Mouse (Mus musculus): ENCODE data around the gene Dda1.

Dda1 gene

DNA sequence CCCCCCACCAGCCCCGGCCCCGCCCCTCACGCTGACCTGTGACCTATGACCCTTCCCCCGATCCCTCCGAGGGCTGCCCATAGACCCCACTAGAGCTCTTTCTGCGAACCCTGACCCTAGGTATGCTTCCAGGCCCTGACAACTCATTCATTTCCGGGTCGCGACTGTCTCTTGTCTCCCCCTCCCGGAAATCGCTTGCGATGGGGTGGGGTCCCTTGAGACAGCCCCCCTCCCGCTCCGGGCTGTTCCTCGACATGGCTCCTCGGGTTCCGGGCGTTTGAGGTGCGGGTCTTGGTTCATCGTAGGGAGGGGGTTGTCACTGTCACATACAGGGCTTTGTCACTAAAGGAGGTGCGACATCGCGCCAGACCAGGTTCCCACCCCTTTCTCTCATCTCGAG, 412 bp downstream of the Dda1 start:
- DNase-seq, result peak; percentile 84

DNA sequence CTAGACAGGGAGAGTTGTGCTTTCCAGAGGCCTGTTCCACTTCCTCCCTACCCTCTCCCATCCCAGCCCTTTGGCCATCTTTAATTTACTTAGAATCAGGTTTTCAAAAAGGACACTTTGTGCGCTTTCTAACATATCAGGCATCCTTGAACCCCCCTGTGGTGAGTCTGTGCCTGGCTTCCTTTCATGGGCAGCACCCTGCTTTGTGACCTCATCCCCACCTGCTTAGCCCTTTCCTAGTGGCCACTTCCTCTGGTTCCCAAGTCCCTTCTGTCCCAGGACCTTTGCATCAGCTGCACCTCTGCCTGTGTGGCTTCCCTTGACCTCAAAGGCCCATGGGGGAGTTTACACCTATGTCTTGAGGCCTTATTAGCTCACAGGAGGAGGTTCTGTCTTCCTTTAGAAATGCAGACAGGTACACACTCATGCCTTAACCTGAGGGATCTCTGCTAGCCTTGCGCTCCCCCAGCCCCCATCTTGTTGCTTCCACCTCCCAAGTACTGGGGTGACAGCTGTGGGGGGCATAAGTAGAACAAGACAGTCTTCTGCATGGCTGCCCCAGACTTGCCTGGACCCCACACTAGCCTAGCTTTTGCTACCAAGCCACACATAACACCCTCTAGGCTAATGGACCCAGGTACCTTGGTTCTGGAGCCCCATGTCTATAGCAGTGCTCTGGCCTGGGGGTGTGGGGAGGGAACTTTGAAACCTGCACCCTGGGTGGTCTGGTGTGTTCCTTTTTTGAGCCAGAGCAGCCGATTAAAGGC, 1.3 kb downstream of the Dda1 start:
- DNase-seq, result peak; percentile 62

DNA sequence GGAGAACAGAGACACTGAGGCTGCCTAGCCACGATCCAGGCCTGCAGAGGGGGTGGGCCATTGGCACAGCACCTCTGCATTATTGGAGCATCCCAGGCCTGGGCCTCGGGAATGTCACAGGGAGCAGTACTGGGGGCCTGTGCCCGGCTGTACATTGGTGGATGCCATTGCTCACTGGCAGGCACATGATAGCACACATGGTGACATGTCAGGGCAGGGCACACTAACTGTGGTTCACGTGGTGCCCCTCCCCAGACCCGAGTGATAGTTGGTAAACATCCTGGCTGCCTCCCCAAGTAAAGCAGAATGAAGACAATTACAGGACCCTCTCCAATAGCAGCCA, 1.9 kb downstream of the Dda1 start:
- DNase-seq, result peak; percentile 61

DNA sequence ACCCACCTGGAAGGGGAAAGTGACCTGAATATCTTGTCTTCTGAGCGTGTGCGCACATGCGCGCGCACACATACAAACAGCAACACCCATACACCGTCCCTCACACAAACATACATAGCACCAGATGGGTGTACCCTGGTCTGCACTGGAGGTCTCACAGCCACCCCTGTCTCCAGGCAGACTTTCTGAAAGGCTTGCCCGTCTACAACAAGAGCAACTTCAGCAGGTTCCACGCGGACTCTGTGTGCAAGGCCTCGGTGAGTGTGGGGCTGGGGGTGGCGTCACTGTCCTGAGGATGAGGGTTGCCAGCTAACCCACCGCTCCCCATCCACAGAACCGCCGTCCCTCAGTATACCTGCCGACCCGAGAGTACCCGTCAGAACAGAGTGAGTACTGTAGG, 2.9 kb downstream of the Dda1 start:
- DNase-seq, result peak; percentile 53

DNA sequence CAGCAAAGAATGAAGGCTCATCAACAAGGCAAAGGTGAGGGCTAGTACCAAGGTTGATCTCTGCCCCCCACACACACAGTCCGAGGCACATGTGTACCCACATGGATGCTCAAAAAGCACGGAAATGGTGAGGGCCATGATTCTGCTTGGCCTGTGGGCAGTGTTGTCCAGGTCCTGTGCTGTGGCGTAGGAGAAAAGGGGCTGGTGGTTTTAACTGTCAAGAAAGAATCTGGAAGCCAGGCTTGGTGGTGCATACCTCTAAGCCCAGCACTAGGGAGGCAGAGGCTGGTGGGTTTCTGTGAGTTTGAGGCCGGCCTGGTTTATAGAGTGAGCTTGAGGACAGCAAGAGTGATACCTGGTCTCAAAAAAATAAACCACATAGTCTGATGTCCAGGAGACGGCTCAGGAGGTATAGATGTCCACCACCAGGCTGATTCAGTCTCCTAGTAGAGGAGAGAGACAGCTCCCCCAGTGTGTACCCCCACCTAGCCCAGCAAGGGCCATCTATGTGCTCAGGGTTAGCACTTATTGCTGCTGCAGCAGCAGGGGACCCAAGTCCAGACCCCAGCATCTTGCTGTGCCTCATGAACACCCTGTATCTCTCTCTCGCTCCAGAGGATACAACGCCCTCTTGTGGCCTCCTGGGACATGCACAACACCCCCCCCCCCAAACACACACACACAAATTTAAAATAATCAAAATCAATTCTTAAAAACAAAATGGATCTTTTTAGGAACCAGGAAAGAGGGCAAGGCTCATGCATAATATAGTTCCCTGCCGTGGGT, 3.8 kb downstream of the Dda1 start:
- DNase-seq, result peak; percentile 37

DNA sequence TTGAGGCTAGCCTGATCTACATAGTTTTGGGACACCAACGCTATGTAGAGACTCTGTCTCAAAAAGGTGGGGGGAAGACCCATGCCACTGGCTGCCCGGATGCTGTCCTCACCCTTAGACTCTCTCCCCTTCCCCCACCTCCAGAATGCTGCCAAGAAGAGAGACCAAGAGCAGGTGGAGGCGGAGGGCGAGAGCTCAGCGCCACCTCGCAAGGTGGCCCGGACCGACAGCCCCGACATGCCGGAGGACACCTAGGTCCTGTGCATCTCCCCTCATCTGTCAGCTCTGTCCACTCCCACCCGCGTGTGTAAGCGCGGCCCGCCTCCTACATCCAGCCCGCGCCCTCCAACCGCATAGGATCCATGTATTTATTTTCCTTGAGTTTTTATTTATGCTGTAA, 5.3 kb downstream of the Dda1 start:
- DNase-seq, result peak; percentile 63

DNA sequence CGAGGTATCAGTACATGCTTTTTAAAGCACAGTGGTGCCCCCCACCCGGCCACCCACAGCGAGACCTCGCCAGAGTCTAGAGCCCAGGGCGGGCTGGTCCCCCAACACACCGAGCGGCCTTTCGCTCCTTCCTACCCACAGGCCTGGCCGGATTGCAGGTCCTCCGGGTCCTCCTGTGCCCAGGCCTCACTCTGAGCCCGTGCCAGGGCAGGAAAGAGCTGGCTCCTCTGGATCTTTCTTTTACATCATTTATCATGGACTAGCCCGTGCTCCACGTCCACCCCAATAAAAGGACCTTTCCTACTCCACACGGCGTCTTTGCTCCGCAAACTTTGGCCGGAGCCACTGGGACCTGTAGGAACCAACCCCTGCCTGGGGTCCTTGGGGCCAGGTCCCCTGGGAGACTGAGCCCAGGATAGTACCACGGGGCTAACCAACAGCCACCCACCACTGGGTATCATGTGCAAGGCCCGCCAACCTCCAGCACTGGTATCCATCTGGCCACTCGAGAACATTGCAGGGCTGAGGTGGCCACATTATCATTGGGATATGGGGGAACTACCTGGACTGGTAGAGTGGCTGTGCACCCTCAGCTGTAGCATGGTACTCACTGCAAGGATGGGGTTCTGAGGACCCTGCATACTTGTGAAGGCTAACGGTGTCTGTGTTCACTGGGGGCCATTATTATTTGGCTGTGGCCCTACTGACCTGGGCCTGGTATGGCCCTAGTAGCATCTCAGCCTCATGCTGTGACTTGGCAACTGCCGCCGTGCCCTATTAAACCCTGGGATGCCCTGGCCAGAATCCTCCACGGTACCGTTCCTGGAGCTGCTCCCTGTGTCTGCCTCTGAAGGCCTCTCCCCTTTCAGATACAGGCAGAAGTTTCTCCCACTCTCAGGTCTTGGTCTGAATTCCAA, 6.0 kb downstream of the Dda1 start:
- peak; percentile 76 for DNase-seq

DNA sequence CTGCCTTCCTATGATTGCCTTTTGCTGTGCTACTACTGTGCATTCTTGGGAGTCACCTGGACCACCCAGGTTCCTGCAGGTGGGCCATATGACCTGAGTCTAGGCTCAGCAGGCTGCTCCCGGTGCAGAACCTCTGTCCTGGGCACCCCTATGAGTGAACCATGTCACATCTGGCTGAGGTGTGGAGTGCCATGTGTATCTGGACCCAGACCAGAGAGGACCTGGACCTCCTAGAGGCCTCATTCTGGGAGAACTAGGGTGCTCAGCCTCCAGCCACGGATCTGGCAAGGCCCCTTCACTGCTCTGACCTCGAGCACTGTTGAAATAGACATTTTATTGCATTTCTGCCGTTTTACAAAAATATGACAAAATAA, 6.7 kb downstream of the Dda1 start:
- DNase-seq, result peak; percentile 70

DNA sequence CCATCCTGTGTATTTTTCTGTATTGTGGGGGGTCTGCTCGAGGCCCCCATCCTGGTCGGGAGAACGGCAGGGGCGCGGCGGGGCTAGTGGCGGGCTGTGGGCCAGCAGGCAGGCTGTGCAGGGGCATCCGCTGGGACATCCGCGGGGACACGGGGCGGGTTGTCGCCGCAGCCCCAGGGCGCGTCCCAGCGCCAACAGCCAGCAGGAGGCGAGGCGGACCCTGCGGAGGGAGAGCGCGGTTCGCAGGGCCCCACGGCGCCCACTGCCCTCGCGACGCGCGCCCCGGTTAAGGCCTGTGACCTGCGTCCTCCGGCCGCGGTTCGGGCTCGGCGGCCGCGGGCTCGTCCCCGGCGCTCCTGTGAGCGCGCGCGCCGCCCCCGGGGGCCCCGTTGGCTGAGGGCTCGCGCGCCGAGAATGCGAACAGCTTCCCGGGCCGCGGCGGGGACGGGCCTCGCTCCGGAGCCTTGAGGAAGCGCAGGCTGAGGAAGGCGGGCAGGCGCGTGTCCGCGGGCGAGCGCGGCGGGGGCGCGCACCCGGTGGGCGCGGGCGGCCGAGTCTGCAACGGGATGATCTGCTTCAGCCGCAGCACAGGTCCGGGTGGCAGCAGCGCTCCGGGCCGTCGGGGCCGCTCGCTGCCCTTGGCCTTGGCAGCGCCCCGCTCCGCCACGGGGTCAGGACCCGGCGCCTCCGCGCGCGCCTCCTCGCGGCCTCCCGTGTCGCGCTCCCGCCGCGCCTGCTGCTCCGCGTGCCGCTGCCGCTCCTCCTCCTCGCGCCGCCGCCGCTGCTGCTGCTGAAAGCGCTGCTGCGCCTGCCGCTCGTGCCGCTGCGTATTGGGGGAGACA, 7.3 kb downstream of the Dda1 start:
- peak; percentile 90 for DNase-seq

DNA sequence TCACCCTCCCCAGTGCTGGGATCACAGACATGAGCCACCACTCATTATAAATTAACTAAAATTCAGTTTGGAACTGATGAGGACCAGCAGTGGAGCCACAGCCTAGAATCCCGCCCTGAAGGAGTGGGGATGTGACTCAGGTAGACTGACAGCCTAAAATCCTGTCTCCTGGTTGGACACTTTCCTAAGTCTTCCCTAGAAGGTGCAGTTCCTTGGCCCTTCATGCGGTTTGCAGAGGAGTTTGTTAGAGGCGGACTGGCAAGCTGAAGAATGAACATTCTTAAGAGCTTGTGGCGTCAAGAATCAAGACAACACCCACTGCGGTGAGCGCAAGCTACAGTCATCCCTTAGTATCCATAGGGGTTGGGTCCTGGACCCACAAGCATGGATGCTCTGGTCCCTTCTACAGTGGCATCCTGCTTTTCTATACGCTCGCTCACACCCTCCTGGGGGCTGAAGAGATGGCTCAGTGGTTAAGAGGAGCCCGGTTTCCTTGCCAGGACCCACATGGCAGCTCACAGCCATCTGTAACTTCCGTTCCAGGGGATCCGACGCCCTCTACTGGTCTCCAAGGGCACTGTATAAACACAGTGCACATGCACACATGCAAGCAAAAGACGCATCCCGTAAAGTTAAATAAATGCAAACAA, 8.3 kb downstream of the Dda1 start:
- peak; percentile 71 for DNase-seq

DNA sequence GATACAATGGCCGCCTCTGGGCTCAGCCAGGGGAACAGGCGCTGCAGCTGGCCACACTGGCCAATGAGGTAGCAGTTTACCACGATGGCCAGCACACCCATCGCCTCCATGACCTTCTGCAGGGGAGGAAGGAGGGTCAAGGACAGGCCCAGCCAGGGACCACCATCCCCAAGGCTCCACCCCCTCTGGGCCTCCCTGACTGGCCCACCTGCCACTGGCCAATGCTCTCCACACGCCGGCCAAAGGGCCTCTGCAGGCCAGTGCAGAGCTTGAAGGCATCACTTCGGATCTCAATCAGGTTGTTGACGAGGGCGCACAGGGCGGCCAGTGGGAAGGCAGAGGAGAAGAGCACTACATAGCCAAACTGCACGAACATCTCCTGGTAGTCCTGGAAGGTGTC, 9.9 kb downstream of the Dda1 start:
- no peak for DNase-seq

DNA sequence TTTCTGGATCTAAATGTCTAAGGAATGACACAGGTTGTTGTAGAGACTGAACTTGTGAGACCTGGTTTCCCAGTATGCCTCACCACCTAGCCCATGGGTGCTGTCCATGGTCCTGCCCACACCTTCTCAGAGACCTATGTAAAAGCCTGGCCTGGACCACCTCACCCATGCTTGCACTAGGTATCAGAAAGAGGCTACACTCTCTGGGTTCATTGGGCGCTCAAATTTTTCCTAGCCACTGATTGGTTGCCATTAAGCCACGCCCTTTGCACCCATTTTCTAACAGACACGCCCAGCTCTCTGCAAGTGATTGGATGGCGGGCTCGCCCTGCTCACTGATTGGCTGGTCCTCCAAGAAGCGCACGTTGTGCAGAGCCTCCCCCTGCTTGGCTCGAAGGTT, 14.9 kb downstream of the Dda1 start:
- DNase-seq, result no peak

DNA sequence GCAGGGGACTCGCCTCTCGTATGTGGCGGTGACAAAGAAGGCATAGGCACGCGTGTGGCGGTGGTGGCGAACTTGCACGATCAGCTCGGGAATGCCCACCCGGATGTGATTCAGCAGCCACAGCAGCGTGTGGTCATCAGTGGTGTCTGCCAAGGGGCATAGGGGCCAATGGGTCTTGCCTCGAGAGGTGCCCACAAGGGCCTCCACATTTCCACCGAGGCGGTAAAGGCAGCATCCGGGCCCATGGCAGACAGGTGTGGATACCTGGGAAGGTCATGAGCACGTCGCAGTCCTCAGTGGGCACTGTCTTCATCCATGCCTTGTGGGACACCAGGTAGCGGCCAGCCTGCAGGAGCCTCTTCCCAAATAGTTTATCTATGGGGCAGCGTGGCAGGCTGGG, 15.7 kb downstream of the Dda1 start:
- DNase-seq, result peak; percentile 67

DNA sequence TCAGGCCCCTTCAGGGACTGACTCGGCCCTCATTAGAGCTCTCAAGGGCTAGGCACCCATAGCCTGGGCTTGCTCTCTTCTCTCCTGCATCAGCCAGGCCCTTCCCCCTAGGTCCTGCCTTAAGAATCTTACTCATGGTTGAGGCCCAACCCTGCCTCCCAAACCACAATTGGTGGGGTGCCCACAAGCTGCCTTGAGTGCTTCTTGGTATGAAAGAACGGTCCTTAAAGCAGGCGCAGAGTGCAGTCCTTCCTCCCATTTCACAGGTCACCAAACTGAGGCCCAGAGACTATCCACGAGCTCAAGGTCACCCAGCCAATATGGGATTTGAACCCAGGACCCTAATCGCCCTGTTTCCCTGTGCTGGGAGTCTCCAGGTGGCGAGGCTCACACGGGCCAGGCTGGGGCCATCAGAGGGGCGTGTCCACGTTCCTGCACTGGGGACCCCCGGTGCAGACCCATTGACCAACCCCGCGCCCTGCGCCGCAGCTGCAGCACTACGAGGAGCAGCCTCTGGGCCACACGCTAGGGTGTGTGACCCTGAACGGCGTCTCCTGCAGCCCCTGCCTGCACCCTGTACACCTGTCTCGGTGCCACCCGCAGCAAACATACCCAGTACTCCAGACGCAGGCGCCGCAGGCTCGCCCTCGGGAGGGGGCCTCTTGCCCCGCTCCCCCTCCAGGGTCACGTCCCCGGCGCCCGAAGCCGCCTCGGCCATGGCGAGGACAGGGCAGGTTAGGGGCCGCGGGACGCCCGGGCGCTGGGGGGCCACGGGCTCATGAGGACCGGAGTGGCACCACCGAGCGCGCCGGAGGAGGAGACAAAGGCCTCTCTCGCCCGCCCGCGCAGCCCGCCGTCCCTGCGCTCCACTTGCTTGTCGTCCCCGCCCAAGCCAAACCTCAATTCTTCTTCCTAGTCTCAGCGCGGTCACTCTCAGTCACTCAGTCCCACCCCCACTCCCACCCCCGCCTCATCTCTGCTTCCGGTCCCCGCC, 16.4 kb downstream of the Dda1 start, which contains the start of gene Ano8:
Ano8 (minus strand) TSS at position 822 of the 994 bp plus-strand sequence.
- DNase-seq, result peak; percentile 89

DNA sequence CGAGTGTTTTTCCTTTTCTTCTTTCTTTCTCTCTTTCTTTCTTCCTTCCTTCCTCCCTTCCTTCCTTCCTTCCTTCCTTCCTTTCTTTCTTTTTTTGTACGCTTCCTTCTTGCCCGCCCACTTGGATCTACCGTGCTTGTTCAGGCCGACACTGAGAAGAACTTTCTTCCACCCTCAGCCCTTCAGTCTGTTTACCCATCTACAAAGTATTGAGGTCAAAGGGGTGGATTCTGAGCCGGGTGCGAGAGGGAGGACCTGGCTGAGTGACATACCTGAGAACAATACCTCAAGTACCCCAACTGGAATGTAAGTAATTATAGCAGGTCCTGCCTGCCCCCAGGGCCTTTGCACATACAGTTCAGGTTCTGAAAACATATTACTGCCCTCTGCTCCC, 17.1 kb downstream of the Dda1 start:
- DNase-seq, result no peak

DNA sequence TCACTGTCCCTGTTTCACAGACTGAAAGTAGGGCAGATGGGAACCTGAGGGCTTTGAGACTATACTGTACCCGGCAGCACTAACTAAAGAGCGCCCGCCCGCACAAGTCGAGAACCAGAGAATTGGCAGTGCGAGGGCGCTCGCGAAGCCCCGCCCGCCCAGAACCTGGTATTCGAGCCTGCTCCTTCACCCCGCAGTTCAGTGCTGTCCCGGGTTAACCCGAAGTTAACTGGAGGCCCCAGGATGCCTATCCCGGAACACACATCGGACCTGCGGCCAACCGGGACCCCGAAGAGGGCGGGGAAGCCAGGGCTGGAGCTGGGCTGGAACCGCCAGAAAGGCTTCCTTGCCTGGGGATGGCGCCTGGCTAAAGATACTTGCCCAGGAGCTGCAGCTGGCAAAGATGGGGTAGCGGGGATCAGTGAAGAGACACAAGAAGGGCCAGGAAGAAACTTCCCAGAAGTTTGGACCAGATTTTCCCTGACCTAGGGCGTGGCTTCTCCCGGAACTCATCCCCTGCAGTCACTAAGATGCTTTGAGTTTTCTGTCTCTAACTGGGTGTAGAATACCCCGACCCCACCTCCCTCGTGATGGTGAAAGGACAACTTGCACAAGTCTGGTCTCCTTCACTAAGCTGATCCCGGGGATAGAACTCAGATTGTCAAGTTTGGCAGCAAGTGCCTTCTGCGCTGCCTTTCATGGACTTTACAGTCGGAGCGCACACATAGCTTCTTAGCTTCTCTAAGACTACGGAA, 18.9 kb downstream of the Dda1 start, which contains the start of gene Gtpbp3:
Gtpbp3 (plus strand) TSS at position 413 of the 755 bp plus-strand sequence.
- peak; percentile 75 for DNase-seq

DNA sequence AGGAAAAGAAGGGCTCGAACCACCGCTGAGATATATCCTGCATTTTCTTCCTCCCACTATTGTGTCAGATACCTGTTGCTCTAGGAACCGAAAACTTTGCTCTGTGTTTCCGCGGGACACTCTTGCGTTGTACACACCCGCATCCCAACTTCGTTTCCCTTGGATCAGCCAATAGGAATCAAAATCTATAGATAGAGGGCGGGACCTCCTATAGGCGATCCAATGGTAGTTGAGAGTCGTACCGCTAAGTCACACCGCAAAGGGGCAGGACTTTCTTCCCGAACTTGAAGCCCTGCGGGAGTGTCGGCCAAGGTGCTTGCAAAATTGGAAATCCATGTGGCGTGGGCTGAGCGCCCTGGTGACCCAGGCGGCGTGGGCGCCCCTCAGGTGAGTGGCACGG, 19.5 kb downstream of the Dda1 start:
- DNase-seq, result peak; percentile 92

DNA sequence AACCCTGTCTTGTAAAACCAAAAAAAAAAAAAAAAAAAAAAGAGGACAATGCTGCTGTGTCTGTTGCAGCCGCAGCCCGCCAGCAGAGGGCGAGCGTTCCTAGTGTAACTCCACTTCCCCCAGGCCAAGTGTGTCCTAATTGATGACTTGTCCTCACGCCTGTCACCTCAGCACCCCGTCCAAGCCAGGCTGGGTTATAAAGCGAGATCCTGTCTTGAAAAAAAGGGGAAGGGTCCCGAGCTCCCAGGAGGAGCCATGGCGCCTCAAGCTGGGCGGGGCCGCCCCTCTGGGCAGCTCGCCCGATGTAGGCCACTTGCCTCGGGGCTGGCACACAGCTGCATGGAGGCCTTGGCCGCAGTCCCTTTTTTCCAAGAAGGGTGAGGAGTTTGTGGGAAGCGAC, 26.0 kb downstream of the Dda1 start:
- peak; percentile 84 for DNase-seq

DNA sequence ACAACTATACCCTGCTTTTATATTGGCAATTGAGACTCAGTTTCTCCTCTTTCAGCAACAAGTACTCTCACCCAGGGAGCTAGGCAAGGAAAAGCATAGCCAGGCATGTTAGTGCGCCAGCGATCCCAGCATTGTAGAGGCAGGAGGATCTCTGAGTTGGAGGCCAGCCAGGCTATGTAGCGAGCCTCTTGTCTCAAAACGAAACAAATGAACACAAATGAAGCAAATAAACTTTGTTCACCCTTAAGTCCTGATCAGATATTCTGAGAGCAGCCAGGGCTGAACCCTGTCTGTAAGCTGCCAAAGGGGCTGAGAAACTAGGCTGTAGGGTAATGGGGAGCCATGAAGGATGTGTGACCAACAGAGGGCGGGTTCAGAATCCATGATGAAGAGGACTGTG, 26.8 kb downstream of the Dda1 start:
- DNase-seq, result peak; percentile 55

DNA sequence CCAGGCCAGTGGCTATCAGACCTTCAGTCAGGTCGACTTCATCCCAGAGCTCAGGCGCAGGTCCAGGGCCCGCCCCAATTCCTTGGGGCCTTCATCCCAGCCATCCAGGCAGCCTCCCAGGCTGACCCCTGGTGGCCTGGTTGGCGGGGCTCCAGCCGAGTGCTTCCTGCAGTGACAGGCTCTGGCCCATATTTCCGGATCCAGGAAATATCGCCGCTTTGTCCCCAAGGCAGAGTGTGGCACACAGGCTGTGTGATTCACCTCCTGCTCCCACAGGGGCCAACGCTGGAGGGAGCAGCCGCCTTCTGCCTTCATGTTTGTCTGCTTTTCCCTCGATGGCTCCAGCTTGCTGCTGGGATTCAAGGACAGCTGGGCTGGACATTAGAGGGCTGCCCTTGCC, 27.5 kb downstream of the Dda1 start:
- DNase-seq, result peak; percentile 80
